Mouse (Mus musculus) midbrain, embryonic 15.5 days (tissue): Measurements from ENCODE around the gene 9230102O04Rik. TPM values are rescaled to one million over a fixed set of nuclear protein-coding genes. Genes with fewer than 3 reads are reported as not detected.

ENCODE experiments used
- ATAC-seq: fragments of 200-750 bp; cut with Nextera tagmentation; replicated peaks from 2 replicates; pipeline ENCODE4 v1.8.0; 2017; ENCODE audit warnings: moderate TSS enrichment
- H3K27ac ChIP-seq: fragments of 300-500 bp; sonication (generic); 2 replicates; pipeline ENCODE4 v1.5.1; 2015; ENCODE audit warnings: mild to moderate bottlenecking, inconsistent platforms
- H3K27me3 ChIP-seq: fragments of 300-500 bp; sonication (generic); replicated peaks from 2 replicates; pipeline ENCODE4 v1.6.1; 2015; ENCODE audit warnings: inconsistent platforms
- H3K36me3 ChIP-seq: fragments of 300-500 bp; sonication (generic); replicated peaks from 2 replicates; pipeline ENCODE4 v1.6.1; 2015; ENCODE audit warnings: inconsistent platforms
- H3K4me1 ChIP-seq: fragments of 300-500 bp; sonication (generic); 2 replicates; pipeline ENCODE4 v1.6.1; 2015; ENCODE audit warnings: inconsistent platforms
- H3K4me2 ChIP-seq: fragments of 300-500 bp; sonication (generic); 2 replicates; pipeline ENCODE4 v1.6.1; 2015; ENCODE audit warnings: inconsistent platforms, mild to moderate bottlenecking, moderate library complexity
- H3K4me3 ChIP-seq: fragments of 300-500 bp; sonication (generic); 2 replicates; pipeline ENCODE4 v1.5.1; 2015; ENCODE audit warnings: mild to moderate bottlenecking, inconsistent platforms
- H3K9ac ChIP-seq: fragments of 300-500 bp; sonication (generic); 2 replicates; pipeline ENCODE4 v1.6.1; 2015; ENCODE audit warnings: mild to moderate bottlenecking, inconsistent platforms
- H3K9me3 ChIP-seq: fragments of 300-500 bp; sonication (generic); 2 replicates; pipeline ENCODE4 v1.6.1; 2016; ENCODE audit warnings: inconsistent platforms
- WGBS: fragments of 180-500 bp; shearing (Covaris S2); methylation state at CpG from one replicate; pipeline ENCODE4 v1.1.7; 2015; ENCODE audit warnings: mixed read lengths; 5-methylcytosine and 5-hydroxymethylcytosine counted together
- polyA plus RNA-seq: library from polyadenylated mRNA; unstranded; fragments of >200 nt; fragmentation: Nextera tagmentation; extraction: Ambion mirVana; gene quantifications from 2 replicates; pipeline ENCODE4 v1.2.1, GENCODE M21; 2015

9230102O04Rik gene
- polyA plus RNA-seq, 1 experiment from 2014 or later = 4.8 TPM

DNA sequence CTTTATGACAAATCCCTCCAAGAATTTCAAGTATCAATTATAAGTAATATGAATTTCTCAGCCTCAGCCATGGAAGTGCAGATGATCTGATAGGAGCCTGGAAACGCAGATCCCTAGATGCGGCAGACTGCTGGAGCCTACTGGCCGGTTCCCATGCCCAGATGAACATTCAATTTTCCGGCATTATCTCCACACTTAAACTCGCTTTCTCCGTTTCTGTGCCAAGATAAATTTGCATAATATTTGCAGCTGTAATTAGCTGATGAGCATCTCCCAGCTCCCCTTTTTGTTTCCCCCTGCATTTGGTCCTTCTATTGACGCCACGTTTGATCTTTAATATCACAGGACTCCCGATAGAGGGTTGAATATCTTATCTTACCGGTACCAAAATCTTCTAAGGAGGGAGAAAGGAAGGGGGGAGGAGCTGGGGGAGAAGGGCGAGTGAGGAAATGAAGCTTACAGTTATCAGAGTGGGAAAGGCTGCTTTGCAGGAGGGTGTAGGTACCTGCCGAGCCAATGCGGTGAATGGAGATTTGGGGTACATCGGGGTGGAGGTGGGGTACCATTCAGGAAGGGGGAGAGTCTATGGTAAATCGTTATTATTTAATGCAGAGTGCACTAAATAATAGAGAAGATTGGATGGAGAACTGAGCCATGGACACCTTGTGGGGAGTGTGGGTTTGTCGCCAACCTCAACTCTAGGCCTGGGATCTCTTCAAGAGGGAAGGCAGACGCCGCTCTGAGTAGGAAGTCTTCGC is 5.7 kb upstream of the 9230102O04Rik start:
- no peaks in the 10 kb centered on the region for H3K9me3 ChIP-seq

DNA sequence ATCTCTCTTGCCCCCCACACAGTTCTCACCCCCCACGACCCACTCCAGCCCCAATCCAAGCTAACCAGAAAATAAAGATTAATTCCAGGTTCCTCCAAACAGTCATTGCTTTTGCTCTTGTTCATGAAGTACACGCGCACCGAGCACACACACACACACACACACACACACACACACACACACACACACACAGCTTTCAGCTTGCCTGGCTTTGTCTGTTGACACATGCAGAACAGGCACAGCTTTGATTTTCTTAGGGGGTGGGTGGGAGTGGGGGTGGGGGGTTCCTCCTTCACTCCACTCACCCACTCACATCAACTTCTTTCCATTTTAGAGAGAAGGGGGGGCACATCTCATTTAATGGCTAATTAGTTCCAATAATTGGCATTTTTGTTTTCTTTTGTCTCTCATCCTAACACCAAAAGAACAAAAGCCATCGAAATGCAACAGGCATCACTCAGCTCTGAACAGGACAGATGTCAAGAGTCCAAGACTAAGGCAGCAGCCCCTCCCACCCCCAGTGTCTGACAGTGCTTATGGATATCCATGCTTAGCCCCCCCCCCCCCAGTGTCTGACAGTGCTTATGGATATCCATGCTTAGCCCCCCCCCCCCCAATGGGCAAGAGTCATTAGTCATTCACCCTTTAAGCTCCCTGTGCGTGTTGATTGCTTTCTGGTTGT is 4.1 kb upstream of the 9230102O04Rik start:
- H3K27ac ChIP-seq = peak overlapping the region; percentile 50
- peaks cover 25% of the 10 kb centered on the region for H3K4me1 ChIP-seq
- peaks cover 67% of the 10 kb centered on the region for H3K27me3 ChIP-seq
- H3K4me3 ChIP-seq = no peak overlapping the region
- H3K9me3 ChIP-seq = no peaks in the 10 kb centered on the region
- H3K36me3 ChIP-seq = no peaks in the 10 kb centered on the region
- 2% methylated on average over 6 of the region's 6 CpGs for WGBS
- H3K9ac ChIP-seq = no peak overlapping the region
- no peak for ATAC-seq
- no peak overlapping the region for H3K4me2 ChIP-seq

More for the DNA sequence above, 5.7 kb upstream of the 9230102O04Rik start:
- no peak overlapping the region for H3K9ac ChIP-seq
- H3K36me3 ChIP-seq = no peaks in the 10 kb centered on the region
- no peak for ATAC-seq
- H3K4me3 ChIP-seq = no peak overlapping the region
- WGBS = 2% methylated on average over 19 of the region's 19 CpGs
- H3K4me1 ChIP-seq = peaks cover 25% of the 10 kb centered on the region
- peaks cover 67% of the 10 kb centered on the region for H3K27me3 ChIP-seq
- peak overlapping the region; percentile 0; the same call in 1 of the 2 replicates for H3K27ac ChIP-seq
- no peak overlapping the region for H3K4me2 ChIP-seq

GRCm38 (mm10) chr2:9892541-9892940 is 3.2 kb upstream of the 9230102O04Rik start:
- Histone ChIP-seq H3K9ac (no peak overlapping the region), H3K4me2 (no peak overlapping the region), H3K27me3 (peaks cover 65% of the 10 kb centered on the region), H3K36me3 (no peaks in the 10 kb centered on the region), H3K4me1 (peaks cover 19% of the 10 kb centered on the region; the same call in 1 of the 2 replicates), H3K27ac (no peak overlapping the region), H3K9me3 (no peaks in the 10 kb centered on the region), H3K4me3 (no peak overlapping the region)
- WGBS = 3% methylated on average over 7 of the region's 7 CpGs
- no peak for ATAC-seq

DNA sequence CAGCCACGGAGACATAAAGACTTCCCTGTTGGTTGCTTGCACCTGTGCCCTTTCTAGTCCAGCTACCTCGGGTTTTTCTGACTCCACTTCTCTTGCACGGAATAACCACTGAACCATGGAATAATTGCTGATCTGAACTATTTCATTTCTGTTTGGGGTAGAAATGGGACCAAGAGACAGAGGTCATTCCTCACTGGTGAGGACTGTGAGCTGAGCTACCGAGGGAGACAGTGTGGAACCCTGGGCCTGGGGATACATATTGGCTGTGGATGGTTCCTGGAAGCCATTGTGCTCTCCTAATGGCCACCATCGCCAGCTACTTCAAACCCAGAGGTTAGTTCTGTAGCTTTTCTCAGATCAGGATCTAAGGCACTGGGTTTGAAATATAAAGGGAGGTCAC is 1.6 kb upstream of the 9230102O04Rik start:
- Histone ChIP-seq H3K36me3 (no peaks in the 10 kb centered on the region), H3K27me3 (peaks cover 68% of the 10 kb centered on the region), H3K27ac (no peak overlapping the region), H3K9ac (no peak overlapping the region), H3K4me2 (no peak overlapping the region), H3K9me3 (no peaks in the 10 kb centered on the region), H3K4me1 (peaks cover 6% of the 10 kb centered on the region; the same call in 1 of the 2 replicates), H3K4me3 (no peak overlapping the region)
- no peak for ATAC-seq
- WGBS = 4% methylated on average over 5 of the region's 5 CpGs

DNA sequence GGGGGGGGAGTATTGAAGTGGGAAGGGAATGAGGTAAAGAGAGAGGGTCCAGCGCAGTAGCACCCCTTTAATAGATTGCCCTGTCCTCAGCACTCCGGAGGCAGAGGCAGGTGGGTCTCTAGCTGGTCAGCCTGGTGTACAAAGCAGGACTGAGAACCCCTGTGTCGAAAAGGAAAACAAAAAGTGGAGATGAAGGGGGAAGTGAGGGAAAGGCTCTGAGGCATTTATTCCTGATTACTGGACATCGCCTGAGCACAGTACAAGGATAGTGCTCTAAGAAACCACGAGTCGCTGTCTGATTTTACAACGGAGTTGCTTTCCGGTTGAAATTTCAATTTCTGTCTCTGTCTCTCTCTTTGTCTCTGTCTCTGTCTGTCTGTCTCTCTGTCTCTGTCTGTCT is 911 bp upstream of the 9230102O04Rik start:
- no peak for ATAC-seq
- H3K27ac ChIP-seq = no peak overlapping the region
- H3K4me1 ChIP-seq = peaks cover under 1% of the 10 kb centered on the region; the same call in 1 of the 2 replicates
- no peaks in the 10 kb centered on the region for H3K36me3 ChIP-seq
- H3K9ac ChIP-seq = no peak overlapping the region
- 6% methylated on average over 8 of the region's 8 CpGs for WGBS
- peaks cover 71% of the 10 kb centered on the region for H3K27me3 ChIP-seq
- H3K4me2 ChIP-seq = peak overlapping the region; percentile 67; the same call in 1 of the 2 replicates
- peak overlapping the region; percentile 32 for H3K4me3 ChIP-seq
- no peaks in the 10 kb centered on the region for H3K9me3 ChIP-seq

- 1% methylated on average over 23 of the region's 23 CpGs for whole genome bisulfite sequencing
- Histone ChIP-seq H3K27ac (peak within 1 kb of the TSS; percentile 14), H3K4me2 (peak within 1 kb of the TSS; percentile 67), H3K36me3 (no peaks in the 10 kb centered on the region), H3K4me1 (no peaks in the 10 kb centered on the region; the same call in 1 of the 2 replicates), H3K4me3 (peak within 1 kb of the TSS; percentile 32), H3K27me3 (peaks cover 73% of the 10 kb centered on the region), H3K9ac (no peak within 1 kb of the TSS; the same call in 1 of the 2 replicates), H3K9me3 (no peaks in the 10 kb centered on the region)
- no peak for ATAC-seq
Measured at GRCm38 (mm10) chr2:9889651-9890183, 377 bp upstream of the 9230102O04Rik start, which contains the start of gene Gata3. Gata3 (minus strand) TSS chr2:9890034.

DNA sequence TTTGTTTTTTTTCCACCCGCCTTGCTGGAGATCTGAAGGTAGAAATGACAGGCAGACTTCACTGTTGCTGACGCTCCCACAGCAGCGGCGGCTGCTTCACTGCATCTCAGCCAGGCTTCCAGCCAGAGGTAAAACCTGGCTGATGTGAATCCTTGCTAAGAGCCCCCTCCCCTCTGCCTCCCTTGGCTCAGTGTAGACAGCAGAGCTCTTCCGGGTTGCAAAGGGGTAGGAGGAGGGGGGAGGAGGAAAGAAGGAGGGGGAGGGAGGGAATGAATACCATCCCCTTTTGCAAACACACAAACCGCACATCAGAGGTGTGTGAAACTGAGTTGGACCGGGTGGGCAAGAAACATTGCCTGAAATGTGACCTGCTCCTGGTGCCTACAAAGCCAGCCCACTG is 1.7 kb downstream of the 9230102O04Rik start:
- H3K9ac ChIP-seq = peak overlapping the region; percentile 38
- peak overlapping the region; percentile 43 for H3K4me3 ChIP-seq
- peak; percentile 62 for ATAC-seq
- WGBS = 0% methylated on average over 7 of the region's 7 CpGs
- H3K27me3 ChIP-seq = peaks cover 59% of the 10 kb centered on the region
- H3K4me2 ChIP-seq = peak overlapping the region; percentile 67
- H3K9me3 ChIP-seq = no peaks in the 10 kb centered on the region
- no peaks in the 10 kb centered on the region for H3K36me3 ChIP-seq
- peak overlapping the region; percentile 81 for H3K27ac ChIP-seq
- peaks cover 4% of the 10 kb centered on the region for H3K4me1 ChIP-seq

DNA sequence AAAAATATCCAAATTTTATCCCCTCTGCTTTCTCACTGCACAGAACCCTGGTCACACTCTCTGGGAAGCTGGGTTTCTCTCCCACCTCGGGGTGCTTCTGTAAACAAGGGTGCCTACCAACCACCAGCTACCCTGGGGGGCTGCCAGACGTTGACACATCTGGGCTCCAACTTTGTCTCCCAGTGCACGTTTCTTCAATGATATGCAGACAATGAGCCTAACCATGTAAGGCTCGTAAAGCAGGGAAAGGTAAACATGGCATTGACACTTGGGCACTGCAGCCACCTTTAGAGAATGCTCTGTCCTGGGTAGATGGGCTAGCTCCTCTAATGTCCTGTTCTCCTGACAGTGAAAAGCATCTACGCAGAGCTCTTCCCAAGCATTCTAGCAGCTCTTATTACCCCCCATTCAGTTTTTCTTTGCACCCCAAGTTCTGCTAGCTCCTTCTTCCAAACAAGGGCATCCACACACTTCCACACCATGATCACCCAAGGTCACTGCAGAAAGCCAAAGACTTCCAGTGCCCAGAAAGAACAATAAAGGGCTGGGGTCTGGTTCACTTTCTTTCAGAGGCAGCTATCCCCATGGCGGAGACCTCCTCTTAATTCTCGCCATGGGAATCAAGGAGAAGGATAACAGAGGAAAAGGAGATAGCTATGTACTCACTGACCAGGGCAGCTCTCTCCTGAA is 2.3 kb downstream of the 9230102O04Rik start:
- WGBS = 1% methylated on average over 7 of the region's 7 CpGs
- peak overlapping the region; percentile 81 for H3K27ac ChIP-seq

GRCm38 (mm10) chr2:9886031-9886430 is 3.3 kb downstream of the 9230102O04Rik start:
- Histone ChIP-seq H3K36me3 (no peaks in the 10 kb centered on the region), H3K4me2 (peak overlapping the region; percentile 67), H3K27me3 (peaks cover 57% of the 10 kb centered on the region), H3K9me3 (no peaks in the 10 kb centered on the region), H3K9ac (peak overlapping the region; percentile 38), H3K27ac (peak overlapping the region; percentile 81), H3K4me1 (peaks cover 18% of the 10 kb centered on the region), H3K4me3 (peak overlapping the region; percentile 43)
- ATAC-seq = no peak
- 11% methylated on average over 3 of the region's 3 CpGs for WGBS

More for the DNA sequence above, 2.3 kb downstream of the 9230102O04Rik start:
- Histone ChIP-seq H3K36me3 (no peaks in the 10 kb centered on the region), H3K4me1 (peaks cover 10% of the 10 kb centered on the region), H3K4me2 (peak overlapping the region; percentile 67), H3K9me3 (no peaks in the 10 kb centered on the region), H3K27me3 (peaks cover 58% of the 10 kb centered on the region), H3K9ac (peak overlapping the region; percentile 38), H3K4me3 (peak overlapping the region; percentile 43)
- no peak for ATAC-seq

DNA sequence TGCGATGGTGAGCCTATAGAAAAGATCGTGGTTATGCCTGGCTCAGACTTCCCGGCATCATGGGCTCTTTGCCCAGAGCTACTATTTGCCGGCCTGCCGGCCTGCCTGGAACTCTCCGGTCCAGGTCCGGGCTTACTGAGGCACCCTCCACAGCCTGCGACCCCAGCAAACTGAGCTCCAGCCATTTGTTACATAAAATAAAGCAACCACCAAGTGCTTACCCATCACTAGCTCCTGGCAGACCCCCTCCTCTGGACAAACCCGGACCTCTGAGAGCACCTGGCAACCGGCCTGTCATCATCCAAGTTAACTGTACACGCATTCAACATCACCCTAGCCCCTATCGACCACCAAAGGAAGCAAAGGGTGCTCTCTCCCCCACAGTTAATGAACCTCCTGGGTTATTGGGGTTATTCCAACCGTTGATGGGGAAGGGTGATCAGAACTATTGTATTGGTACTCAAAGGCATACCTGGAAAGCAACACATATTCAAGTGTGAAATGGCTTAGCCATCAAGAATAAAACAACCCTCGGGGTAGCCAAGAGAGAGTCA is 4.0 kb downstream of the 9230102O04Rik start:
- peak overlapping the region; percentile 43 for H3K4me3 ChIP-seq
- ATAC-seq = no peak
- 2% methylated on average over 14 of the region's 14 CpGs for WGBS
- H3K4me1 ChIP-seq = peaks cover 23% of the 10 kb centered on the region
- H3K27me3 ChIP-seq = peaks cover 52% of the 10 kb centered on the region
- H3K27ac ChIP-seq = peak overlapping the region; percentile 81
- no peaks in the 10 kb centered on the region for H3K9me3 ChIP-seq
- H3K9ac ChIP-seq = peak overlapping the region; percentile 38
- no peaks in the 10 kb centered on the region for H3K36me3 ChIP-seq
- H3K4me2 ChIP-seq = peak overlapping the region; percentile 67

DNA sequence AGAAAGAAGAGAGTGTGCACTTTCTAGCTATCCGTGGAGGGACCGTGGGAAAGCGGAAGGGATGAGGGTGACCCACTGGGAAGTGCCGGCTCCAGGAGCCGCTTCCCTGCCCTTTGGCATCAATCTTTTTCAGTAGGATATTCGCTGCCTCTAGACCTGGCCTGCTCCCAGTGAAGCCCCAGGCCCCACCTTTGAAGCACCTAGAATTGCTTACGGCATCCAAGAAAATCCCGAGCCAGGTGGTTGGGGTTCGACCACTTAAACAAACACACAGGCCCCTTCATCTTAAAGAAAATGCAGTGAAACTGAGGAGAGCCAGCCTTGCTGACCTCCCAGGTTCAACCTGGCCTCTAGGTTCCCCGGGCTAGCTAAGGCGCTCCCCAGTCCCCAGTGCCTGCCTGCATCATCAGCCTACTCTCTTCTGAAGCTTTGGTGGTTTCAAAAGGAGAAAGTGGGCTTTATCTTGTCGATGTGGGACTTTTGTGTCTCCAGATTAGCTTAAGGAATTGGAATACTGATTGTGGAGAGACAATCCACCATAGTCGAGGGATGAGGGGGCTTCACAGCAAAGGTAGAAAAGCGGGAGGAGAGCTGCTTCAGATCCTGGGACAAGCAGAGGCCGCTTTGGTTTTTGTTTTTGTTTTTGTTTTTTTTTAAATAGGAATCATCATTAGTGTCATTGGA is 4.7 kb downstream of the 9230102O04Rik start:
- H3K4me3 ChIP-seq = peak overlapping the region; percentile 43
- H3K27me3 ChIP-seq = peaks cover 53% of the 10 kb centered on the region
- H3K36me3 ChIP-seq = no peaks in the 10 kb centered on the region
- ATAC-seq = no peak
- WGBS = 2% methylated on average over 15 of the region's 15 CpGs
- peaks cover 23% of the 10 kb centered on the region for H3K4me1 ChIP-seq
- H3K9me3 ChIP-seq = no peaks in the 10 kb centered on the region
- H3K27ac ChIP-seq = peak overlapping the region; percentile 81
- H3K9ac ChIP-seq = peak overlapping the region; percentile 41
- H3K4me2 ChIP-seq = peak overlapping the region; percentile 67
